Mouse (Mus musculus) heart, adult 2 months (tissue): ENCODE data around the gene 1810055G02Rik.

Experiments used
- CTCF ChIP-seq: fragments of 200-600 bp; IDR thresholded peaks from 2 replicates; pipeline ENCODE4 v1.8.1; 2022; ENCODE audit warnings: antibody characterized with exemption, mild to moderate bottlenecking, moderate library complexity
- EP300 ChIP-seq: fragments of 200-500 bp; IDR thresholded peaks from 2 replicates; pipeline ENCODE4 v1.6.1; 2011; ENCODE audit warnings: low read depth, low read length, control low read depth; ENCODE audit not compliant: insufficient read depth
- POLR2A ChIP-seq: fragments of 200-500 bp; IDR thresholded peaks from 2 replicates; pipeline ENCODE4 v1.6.1; 2011; ENCODE audit warnings: mild to moderate bottlenecking, low read depth, low read length, control low read depth; ENCODE audit not compliant: insufficient read depth

DNA sequence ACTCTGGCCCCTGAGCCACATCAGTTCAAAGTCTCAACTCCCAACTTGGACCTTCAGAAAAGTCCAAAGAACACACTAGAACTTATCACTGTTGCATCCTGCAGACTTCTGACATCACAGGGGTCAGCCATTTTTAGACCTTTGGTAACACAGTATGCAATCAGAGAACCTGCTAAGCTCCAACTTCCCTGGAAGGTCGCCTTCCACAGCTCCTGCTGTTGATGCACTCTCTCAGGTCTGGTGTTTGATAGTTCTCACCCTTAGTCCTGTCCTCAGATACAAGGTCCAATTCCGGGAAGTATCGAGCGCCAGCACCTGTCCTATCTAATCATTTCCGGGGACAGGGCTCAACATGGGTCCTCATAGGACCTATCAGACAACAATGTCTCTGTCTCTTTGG is 16.8 kb upstream of the 1810055G02Rik start:
- no peak for TF ChIP-seq CTCF
- TF ChIP-seq POLR2A = no peak
- TF ChIP-seq EP300 = no peak
